Mouse (Mus musculus): Measurements from ENCODE around the gene Xcr1. TPM values are rescaled to one million over a fixed set of nuclear protein-coding genes. Genes with fewer than 3 reads are reported as not detected.

Xcr1 gene
- polyA plus RNA-seq, 1 experiment from 2014 or later: not detected

DNA sequence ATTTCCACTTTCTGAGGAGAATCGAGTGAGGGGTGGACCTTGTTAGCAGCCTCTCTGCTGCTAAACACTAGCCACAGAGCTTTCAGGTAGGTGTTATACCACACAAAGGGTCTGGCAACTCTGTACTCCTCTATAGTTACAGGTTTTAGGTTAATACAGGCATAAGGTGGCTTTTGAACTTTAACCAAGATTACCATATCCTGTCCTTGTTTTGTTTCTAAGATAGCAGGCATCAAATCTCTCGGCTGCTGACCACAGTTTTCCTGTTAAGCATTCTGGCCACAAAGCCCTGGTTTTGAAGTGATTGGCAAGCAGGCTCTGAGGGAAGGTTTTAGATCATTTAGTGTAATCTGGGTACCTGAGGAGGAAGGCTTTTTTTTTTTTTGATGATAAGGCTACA, 47.5 kb downstream of the Xcr1 start:
- no peak overlapping the region for H3K4me2 ChIP-seq
- H3K4me1 ChIP-seq (replicated peaks): 0 out of 2 replicates have a peak, but pooled peaks cover 5% of the 10 kb centered on the region
- no peaks in the 10 kb centered on the region for H3K27me3 ChIP-seq
- no peak overlapping the region for H3K27ac ChIP-seq
- ATAC-seq (replicated peaks; ENCODE audit: insufficient number of reproducible peaks, insufficient read depth, low FRiP score, low read depth): no peak
- H3K36me3 ChIP-seq: peaks cover 65% of the 10 kb centered on the region
- no peak overlapping the region for H3K9ac ChIP-seq
- no peak overlapping the region for H3K4me3 ChIP-seq
- 58% methylated on average over 2 of the region's 2 CpGs for WGBS
- no peaks in the 10 kb centered on the region for H3K9me3 ChIP-seq (replicated peaks)

DNA sequence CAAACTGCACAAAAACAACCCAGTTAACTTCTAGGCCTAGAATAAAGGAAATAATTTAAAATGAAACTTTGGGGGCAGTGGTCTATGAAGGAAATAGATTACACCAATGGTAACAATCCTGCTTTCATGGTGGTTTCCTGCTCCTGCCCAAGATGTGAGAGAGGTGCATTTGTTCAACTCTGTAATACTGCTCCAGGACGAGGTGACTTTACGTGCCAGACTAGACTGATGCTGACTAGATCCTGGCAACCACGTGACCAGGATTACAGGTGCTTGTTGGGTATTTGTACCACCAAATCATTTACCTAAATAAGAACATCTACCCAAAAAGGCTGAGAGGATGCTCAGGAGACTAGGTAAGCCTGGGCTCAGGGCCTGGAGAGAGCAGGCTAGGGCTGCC, 50.0 kb downstream of the Xcr1 start:
- H3K9ac ChIP-seq: no peak overlapping the region
- H3K4me1 ChIP-seq (replicated peaks): 0 out of 2 replicates have a peak, but pooled peaks cover 8% of the 10 kb centered on the region
- no peak overlapping the region for H3K4me3 ChIP-seq
- no peak overlapping the region for H3K27ac ChIP-seq
- 86% methylated on average over 3 of the region's 3 CpGs for WGBS
- no peaks in the 10 kb centered on the region for H3K9me3 ChIP-seq (replicated peaks)
- no peaks in the 10 kb centered on the region for H3K27me3 ChIP-seq
- ATAC-seq (replicated peaks; ENCODE audit: insufficient number of reproducible peaks, insufficient read depth, low FRiP score, low read depth): no peak
- peaks cover 42% of the 10 kb centered on the region for H3K36me3 ChIP-seq
- H3K4me2 ChIP-seq: no peak overlapping the region

DNA sequence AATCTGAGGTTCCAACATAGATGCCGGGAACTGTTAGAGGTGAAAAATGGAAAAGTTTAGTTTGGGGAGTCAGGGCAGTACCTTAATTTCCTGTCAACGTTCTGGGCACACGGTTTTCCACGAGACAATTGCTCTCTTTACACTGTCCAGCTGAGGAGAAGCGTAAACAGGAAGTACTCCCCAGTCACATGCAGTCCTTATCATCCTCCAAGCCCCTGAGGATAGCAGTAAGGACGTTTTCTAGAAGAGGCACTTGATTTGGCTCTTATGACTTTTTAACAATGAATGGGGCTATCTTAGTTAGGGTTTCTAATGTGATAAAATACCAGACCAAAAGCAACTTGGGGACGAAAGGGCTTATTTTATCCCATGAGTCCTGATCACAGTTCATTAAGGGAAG, 53.2 kb downstream of the Xcr1 start:
- 43% methylated on average over 7 of the region's 7 CpGs for WGBS
- Histone ChIP-seq H3K27ac (no peak overlapping the region), H3K4me1 (replicated peaks) (0 out of 2 replicates have a peak, but pooled peaks cover 3% of the 10 kb centered on the region), H3K36me3 (peaks cover 26% of the 10 kb centered on the region), H3K4me2 (no peak overlapping the region), H3K9me3 (replicated peaks) (no peaks in the 10 kb centered on the region), H3K27me3 (no peaks in the 10 kb centered on the region), H3K4me3 (no peak overlapping the region), H3K9ac (no peak overlapping the region)
- ATAC-seq (replicated peaks; ENCODE audit: insufficient number of reproducible peaks, insufficient read depth, low FRiP score, low read depth): no peak

DNA sequence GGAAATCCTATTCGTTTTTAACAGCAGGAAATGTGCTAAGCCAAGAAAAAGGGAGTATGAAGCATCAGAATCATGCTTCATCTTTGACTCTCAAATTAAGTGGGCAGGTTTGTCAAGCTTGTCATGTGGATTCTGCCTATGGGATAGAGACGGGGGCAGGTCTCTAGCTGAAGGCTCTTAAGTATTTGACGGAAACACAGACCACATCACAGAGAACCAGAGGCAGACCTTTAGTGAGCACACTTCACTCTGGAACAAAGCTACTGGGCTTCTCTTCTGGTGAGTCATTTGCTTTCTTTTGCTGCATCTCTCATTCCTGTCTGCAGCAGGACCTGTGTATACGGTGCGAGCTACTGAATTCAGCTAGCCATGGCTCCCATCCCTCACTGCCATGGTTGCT, 55.6 kb downstream of the Xcr1 start, which contains the start of gene Cxcr6:
Gene Cxcr6 (plus strand): TSS at position 209 of the 400 bp plus-strand sequence.
- Histone ChIP-seq H3K36me3 (peaks cover 22% of the 10 kb centered on the region), H3K27me3 (no peaks in the 10 kb centered on the region)
- no peak for ATAC-seq (replicated peaks; ENCODE audit: insufficient number of reproducible peaks, insufficient read depth, low FRiP score, low read depth)

DNA sequence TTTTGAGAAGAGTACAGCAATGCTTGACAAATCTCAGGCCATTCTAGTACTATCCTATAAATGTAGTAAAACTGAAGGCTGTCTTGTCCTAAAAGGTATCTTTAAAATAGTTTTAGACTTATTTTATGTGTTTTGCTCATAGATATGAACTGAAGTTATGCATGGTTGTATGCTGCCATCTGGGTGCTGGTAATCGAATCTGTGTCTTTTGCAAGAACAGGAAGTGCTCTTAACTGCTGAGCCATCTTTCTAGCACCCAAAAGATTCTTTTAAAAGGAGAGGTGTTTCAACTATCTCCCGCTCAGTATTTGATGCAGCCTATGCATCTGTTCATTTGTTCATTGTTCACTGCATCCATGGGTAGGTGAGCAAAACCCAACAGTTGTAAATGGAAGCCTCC, 56.6 kb downstream of the Xcr1 start:
- H3K9me3 ChIP-seq (replicated peaks): no peaks in the 10 kb centered on the region
- 0 out of 2 replicates have a peak, but pooled peaks cover 3% of the 10 kb centered on the region for H3K4me1 ChIP-seq (replicated peaks)
- WGBS: 84% methylated on average over 2 of the region's 2 CpGs
- no peak overlapping the region for H3K27ac ChIP-seq
- H3K4me3 ChIP-seq: no peak overlapping the region
- peaks cover 22% of the 10 kb centered on the region for H3K36me3 ChIP-seq
- no peak for ATAC-seq (replicated peaks; ENCODE audit: insufficient number of reproducible peaks, insufficient read depth, low FRiP score, low read depth)
- H3K27me3 ChIP-seq: no peaks in the 10 kb centered on the region
- no peak overlapping the region for H3K9ac ChIP-seq
- no peak overlapping the region for H3K4me2 ChIP-seq

More for the DNA sequence above, 55.6 kb downstream of the Xcr1 start, which contains the start of gene Cxcr6:
- Histone ChIP-seq H3K27ac (no peak within 1 kb of the TSS), H3K4me3 (no peak within 1 kb of the TSS), H3K9ac (no peak within 1 kb of the TSS), H3K4me1 (replicated peaks) (0 out of 2 replicates have a peak, but pooled peaks cover 3% of the 10 kb centered on the region), H3K9me3 (replicated peaks) (no peaks in the 10 kb centered on the region), H3K4me2 (no peak within 1 kb of the TSS)
- 79% methylated on average over 5 of the region's 5 CpGs for WGBS

DNA sequence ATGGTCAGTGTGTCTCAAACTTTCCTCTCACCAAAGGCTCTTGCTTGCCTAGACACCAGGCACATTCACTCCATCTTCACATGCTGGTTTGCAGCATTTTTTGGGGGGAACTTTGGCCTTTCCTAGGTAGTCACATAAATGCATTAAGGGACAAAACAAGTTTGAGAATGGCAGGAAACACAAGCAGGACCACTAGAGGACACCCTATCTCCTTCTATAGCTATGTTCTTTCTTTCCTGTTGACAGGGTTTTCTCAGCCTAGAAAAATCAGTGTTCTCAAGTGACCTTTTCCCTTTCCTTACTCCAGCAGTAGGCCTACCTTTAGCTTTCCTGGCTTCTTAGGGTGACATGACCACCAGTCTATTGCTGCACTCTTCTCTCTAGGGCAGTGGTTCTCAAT, 58.9 kb downstream of the Xcr1 start:
- Histone ChIP-seq H3K27ac (no peak overlapping the region), H3K4me3 (no peak overlapping the region), H3K9me3 (replicated peaks) (no peaks in the 10 kb centered on the region), H3K4me2 (no peak overlapping the region), H3K27me3 (no peaks in the 10 kb centered on the region), H3K36me3 (peaks cover 26% of the 10 kb centered on the region; the same call in 1 of the 2 replicates), H3K4me1 (replicated peaks) (no peaks in the 10 kb centered on the region), H3K9ac (no peak overlapping the region)
- no peak for ATAC-seq (replicated peaks; ENCODE audit: insufficient number of reproducible peaks, insufficient read depth, low FRiP score, low read depth)

DNA sequence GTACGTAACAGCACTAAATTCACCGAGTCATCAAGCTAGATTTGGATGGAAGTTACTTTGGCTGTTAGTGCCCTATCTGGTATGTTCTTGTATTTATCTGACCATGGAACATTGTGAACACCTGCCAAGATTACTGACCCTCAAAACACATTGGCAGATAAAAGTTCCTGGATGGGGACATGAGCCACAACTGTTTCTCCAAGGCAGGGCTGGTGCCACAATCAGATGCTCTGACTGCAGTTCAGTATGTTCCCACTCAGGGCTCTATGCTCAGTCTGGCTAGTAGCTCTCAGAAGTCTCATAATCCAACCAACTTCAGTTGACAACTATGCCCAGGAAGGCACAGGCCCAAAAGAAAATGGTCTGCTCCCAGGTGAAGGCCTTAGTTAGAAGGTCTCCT, 59.4 kb downstream of the Xcr1 start:
- Histone ChIP-seq H3K27ac (no peak overlapping the region), H3K27me3 (no peaks in the 10 kb centered on the region), H3K4me2 (no peak overlapping the region), H3K4me1 (replicated peaks) (no peaks in the 10 kb centered on the region), H3K4me3 (no peak overlapping the region), H3K9me3 (replicated peaks) (no peaks in the 10 kb centered on the region), H3K36me3 (peaks cover 31% of the 10 kb centered on the region; the same call in 1 of the 2 replicates), H3K9ac (no peak overlapping the region)
- no peak for ATAC-seq (replicated peaks; ENCODE audit: insufficient number of reproducible peaks, insufficient read depth, low FRiP score, low read depth)
- WGBS: 91% methylated on average over 2 of the region's 2 CpGs

Other genes with a start within 250 kb of the Xcr1 start
- gene Slc6a20b, start 229.5 kb downstream of the Xcr1 start, polyA plus RNA-seq (2015; fragmentation: Nextera tagmentation; extraction: Ambion mirVana): 0.13 TPM in 2 replicates
- gene Ccr9, start 183.6 kb downstream of the Xcr1 start, polyA plus RNA-seq (2015; fragmentation: Nextera tagmentation; extraction: Ambion mirVana): 0.29 and 1.1 TPM in 2 replicates
- not detected in 2 replicates for gene Slc6a20a, start 183.1 kb downstream of the Xcr1 start, polyA plus RNA-seq (2015; fragmentation: Nextera tagmentation; extraction: Ambion mirVana)
- 26.7 and 35.4 TPM in 2 replicates for gene Lztfl1, start 144.3 kb downstream of the Xcr1 start, polyA plus RNA-seq (2015; fragmentation: Nextera tagmentation; extraction: Ambion mirVana)
- gene Cxcr6, start 55.6 kb downstream of the Xcr1 start, polyA plus RNA-seq (2015; fragmentation: Nextera tagmentation; extraction: Ambion mirVana): 0.42 and 1.3 TPM in 2 replicates
- gene Fyco1, start 10.1 kb downstream of the Xcr1 start, polyA plus RNA-seq (2015; fragmentation: Nextera tagmentation; extraction: Ambion mirVana): 30.9 and 33.4 TPM in 2 replicates
- 1.9 TPM in 2 replicates for gene Ccr1, start 106.7 kb upstream of the Xcr1 start, polyA plus RNA-seq (2015; fragmentation: Nextera tagmentation; extraction: Ambion mirVana)
- gene Ccr1l1, start 116.4 kb upstream of the Xcr1 start, polyA plus RNA-seq (2015; fragmentation: Nextera tagmentation; extraction: Ambion mirVana): not detected in 2 replicates
- 0.05 TPM in 1 of 2 replicates, not detected in the other for gene Ccr3, start 159.9 kb upstream of the Xcr1 start, polyA plus RNA-seq (2015; fragmentation: Nextera tagmentation; extraction: Ambion mirVana)
- gene Ccr2, start 239.9 kb upstream of the Xcr1 start, polyA plus RNA-seq (2015; fragmentation: Nextera tagmentation; extraction: Ambion mirVana): 1.9 and 3.1 TPM in 2 replicates